Mouse (Mus musculus) brain, embryonic 18.5 days (tissue): Measurements from ENCODE around the gene Socs3.

Source experiments
- DNase-seq: peaks from one replicate; pipeline ENCODE4 v3.0.0-alpha.2; 2012; ENCODE audit warnings: low read depth, low spot score

Socs3 gene

DNA sequence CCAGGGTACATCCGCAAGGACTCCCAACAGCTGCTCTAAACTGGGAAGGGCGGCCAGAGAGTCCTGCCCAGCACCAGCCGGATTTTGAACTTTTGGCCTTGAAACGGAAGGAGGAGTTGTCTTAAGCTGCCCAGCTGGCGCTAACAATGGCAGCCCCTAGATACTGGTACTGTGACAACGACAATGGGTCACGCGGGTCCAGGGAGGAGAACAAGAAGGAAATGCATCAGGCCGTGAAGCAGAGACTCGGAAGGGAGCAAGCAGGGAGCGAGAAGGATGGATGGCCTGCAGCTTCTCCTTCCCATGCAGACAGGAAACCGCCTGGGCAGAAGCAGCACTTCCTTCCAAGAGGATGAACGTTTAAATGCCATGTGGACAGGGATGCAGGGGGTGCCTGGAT, 14.2 kb downstream of the Socs3 start:
- no peak for DNase-seq

DNA sequence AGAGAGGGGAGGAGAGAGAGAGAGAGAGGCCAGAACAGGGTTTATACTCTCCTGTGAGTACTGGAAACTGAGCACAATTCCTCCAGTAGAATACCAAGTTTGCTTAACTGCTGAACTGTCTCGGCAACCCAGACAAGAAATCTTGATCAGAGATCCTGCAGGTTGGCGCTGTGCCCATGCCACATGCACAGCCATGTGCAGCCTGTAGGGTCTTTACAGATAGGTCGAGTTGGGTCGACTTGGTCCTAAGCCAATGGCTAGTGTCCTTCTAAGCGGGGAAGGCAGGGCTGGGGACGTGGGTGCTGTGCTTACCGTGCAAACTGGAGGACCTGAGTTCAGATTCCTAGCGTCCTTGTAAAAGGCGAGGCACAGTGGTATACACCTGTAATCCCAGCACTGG, 15.0 kb downstream of the Socs3 start:
- no peak for DNase-seq

DNA sequence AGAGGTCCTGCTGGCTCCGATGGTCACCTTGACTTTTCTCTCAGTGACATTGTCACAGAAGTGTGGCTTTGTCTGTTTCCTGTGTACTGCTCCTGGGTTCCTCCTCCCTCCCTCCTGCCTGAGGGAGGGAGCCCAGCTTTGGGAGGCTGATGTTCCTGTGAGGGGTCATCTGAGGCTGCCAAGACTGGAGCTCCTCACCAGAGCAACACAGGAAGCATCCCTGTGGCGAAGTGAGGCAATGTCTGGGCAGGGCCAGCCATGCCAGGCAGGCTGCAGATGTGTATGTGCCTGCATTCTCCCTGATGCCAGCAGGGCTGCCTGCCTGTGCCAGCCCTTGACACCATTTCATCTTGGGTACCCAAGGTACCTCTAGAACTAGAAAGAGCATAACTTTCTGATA, 15.8 kb downstream of the Socs3 start:
- DNase-seq = no peak

DNA sequence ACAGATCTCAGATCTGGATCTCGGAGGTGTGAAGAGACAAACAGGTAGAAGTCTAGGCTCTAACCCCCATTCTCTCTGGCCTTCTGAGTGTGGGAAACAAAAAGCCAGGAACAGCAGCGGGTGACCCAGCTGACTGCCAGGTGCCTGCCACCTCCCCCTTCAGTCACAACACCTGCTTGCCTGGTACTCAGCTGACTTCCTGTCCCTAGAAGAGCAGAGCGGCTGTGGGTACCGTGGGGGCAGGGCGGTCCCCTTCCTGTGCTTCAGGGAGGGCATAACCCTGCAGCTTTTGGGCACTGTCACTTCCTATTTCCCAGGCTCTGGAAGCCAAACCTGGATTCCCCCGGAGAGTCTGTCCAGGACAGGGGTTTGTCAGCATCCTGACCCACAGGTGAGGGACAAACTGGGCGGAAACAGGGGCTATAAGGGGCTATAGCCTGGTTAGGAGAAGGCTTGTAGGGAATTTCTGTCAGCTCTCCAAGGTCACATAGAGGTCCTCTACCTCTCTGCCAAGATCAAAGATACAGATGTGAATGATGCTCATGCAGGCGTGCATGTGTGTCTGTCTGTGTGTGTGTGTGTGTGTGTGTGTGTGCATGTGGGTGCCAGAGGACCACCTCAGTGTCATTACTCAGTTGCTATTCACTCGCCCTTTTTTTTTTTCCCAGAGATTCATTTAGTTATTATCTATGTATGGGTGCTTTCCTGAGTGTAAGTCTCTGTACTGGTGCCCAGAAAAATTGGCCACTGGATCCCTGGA, 17.5 kb downstream of the Socs3 start:
- DNase-seq = no peak

DNA sequence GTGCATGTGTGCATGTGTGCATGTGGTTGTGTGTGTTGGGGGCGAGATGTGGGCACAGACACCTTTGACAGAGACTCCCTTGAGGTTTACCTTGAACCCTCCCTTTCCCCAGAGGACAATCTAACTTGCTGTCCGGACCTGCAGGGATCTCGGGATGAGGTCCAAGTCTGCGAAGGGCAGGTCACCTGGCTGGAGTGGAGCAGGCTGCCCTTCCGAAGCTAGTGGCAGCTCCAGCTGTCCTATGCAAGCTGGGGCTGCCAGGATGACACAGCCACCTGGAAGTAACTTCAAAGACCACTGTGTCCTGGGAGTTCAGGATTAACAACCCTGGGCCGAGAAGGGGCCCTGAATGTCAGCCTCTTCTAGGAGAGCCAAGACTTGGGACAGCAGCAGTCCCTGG, 18.5 kb downstream of the Socs3 start:
- DNase-seq = no peak

DNA sequence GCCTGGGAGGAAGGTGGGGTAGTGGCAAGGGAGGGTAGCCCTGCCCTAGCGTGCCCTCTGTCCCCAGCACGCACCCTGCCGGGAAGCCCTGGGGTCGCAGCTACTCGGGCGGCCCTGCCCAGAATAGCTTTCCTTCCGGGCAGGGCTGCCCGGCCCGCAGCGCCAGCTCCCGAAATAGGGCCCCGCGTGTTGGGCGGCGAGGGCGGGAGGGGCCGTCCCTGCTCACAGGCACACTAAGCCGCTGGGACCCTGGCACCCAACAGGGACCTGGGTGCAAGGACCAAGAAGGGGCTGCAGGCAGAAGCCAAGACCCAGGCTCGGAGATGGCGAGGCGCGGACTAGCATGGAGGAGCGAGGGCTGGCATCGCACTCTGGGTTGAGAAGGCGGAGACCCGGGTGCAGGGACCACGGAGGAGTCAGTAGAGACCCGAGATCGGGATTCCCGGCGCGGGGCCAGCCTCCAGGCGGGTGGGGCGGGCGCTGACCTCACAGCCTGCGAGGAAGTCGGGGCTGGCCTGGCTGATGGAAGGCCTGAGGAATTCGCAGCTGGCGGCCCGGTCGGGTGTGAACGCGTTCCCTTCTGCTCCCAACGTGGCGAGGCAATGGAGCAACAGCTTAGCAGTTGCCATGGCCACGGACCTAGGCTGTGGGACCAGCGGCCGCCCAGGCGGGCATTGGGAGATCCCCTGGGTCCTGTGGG, 20.3 kb downstream of the Socs3 start:
- DNase-seq = no peak

DNA sequence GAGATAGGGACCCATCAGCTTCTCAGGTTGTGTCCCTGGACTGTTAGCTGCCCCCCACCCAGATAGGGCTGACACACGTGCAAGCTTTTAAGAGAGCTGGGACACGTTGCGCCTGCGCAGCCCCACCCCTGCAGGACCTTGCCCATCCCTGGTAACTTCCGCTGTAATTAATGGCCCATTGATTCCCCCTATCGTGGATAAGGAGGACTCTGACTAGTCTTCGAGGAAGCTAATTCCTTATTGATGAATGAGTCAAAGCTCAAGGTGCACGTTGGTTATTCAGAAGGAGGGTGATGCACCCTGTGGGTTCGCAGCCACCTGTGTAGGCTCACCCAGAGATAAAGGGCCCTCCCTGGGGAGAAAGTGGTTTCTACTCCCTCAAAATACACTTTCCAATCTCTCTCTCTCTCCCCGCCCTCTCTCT, 22.8 kb downstream of the Socs3 start:
- DNase-seq = no peak

DNA sequence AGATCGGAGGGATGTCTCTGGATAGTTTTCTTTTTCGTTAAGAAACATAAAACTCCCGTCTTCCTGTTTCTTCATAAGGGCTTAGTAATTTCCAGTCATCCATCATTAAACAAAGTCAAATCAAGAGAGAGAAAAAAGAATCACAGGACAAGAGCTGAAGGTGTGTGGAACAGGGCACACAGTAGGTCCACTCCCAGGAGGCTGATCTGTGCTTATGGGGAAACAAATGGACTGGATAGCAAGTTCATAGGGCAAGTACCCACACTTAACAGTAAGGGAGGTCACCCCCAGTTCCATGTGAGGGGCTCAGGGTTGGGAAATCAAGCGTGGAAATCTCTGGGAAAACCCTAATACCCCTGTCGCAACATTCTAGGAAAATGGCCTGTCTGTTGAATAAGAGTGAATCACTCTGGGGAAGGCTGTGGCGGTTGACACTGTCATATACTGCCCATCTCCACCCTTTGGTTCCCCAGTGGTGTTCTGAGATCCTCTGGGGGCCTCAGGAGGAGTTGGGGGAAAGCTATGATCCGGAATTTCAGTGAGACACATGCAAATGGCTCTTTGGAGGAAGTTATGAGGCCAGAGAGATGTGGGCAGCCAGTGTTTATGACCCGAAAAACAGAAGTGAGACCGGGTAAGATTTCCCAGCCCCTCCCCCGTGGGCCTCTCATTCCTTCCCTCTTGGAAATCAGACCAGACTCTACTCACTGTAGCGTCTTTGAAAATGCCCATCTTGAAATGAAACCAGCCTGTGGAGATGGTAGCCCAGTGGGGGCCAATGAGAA, 23.5 kb downstream of the Socs3 start:
- no peak for DNase-seq

DNA sequence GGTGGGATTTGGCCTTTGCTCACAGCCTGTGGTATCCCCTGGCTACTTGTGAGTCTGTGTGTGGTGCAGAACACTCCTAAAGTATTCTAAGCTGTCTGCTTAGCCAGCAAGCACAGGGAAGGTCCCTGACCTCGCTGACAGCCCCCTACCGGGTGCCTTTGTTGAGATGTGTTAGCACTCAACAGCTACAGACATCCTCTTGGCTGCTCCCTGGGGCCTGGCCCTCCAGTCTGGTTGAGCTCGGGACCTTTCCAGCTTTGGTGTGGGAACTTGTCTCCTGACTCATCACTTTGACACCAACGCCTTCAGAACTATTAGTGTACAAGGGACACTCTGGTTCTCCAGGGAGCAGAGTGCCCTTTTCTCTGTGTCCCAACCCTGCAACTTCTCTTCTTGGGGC, 28.0 kb downstream of the Socs3 start:
- DNase-seq = no peak

DNA sequence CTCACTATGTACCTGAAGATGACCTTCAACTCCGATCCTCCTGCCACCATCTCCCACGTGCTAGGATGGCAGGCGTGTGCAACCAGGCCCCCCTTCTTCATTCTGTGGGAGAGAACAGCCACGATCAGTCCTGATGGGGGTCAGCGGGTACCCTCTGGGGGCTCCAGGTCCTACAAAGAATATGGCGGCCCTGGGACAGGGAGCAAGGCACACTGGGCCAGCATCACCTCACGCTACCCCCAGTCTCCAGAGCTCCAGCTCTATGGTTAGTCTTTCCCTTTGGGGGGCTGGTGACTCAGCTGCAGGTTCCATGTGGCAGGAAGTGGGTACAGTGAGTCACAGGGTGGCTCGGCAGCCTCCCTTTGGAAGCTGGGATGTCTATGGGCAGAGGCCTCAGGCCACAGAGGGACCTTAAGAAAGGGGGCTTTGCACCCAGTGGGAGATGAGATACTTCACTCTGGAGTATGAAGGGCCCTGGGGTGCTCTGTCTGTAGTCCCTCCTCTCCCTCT, 28.5 kb downstream of the Socs3 start:
- no peak for DNase-seq

DNA sequence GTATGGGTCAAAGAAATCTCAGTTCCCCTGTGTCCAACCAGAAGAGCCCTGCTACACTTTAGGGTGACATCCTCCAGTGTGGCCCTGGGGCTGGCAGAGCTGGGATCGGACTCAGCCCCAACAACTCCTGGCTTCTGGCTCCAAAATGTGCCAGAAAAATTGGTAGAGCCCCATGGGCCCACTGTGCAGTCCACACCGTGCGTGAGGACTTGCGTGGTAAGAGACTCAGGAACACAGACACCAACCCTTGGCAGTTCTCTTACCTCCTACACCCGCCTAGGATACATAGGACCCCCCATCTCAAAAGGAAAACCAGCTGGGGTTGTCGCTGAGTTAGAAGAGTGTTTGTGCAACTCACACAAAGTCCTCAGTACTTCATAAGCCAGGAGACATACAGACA, 29.0 kb downstream of the Socs3 start:
- no peak for DNase-seq

DNA sequence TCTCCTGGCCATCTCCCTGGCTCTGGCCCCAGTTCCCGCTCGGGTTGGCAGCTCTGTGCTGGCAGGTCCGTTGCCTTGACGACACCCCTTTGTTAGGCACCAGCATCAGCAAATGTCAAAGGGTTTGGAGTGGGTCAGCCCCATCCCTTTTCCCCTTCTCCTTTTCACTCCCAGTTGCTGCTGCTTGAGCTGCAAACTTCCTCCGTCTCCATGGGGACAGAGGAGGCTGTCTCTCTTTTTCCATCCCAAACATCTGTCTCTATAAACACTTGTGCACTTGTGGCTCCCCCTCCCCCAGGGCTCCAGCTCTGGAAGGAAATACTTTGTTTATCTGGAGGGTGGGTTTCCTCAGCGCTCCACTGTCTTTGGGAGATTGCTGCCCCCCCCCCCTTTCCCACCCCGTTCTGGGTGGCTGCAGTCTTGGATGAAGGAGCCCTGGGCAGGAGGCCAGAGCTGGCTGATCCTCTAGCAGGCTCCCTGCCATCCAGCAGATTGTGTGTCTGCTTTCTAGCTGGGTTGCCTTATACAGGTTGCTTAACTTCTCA, 30.0 kb downstream of the Socs3 start:
- peak; percentile 71 for DNase-seq

DNA sequence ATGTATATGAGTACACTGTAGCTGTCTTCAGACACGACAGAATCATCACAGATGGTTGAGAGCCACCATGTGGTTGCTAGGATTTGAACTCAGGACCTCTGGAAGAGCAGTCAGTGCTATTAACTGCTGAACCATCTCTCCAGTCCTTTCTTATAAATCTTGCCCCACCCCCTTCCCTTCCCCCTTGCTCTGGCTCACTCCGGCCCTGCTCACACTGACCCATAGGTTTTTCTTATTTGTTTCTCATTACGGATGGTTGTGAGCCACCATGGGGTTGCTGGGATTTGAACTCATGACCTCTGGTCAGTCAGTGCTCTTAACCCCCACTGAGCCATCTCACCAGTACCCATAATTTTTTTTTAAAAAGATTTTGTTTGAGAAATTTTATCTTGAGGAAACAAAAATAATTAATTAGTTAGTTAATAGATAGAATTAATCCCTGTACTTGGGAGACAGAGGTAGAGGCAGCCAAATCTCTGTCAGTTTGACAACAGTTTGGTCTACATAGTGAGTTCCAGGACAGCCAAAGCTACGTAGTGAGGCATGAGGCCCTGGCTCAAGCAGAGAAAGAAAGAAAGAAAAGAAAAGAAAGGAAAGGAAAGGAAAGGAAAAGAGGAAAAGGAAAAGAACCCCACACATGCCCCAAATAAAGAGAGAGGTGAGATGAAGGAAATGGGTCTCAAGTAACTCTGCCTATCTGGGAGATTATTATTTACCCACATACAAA, 30.7 kb downstream of the Socs3 start:
- no peak for DNase-seq

DNA sequence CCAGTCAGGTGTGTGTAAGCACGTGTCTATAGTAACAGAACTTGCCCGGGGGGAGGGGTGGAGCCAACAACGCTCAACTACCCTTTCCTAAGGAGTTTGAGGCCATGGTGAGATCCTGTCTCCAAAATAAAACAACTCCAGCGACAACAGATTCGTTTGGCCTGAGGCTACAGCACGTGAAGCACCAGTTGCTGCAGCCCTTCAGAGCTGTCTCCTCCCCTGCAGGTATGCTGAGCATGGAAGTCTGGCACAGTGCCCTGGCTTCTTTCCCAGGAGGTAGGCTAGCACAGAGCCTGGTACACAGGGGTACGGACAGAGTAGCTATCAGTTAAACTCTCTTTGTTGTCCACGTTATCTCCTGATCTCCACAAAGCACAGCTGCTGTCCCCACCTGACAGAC, 33.6 kb downstream of the Socs3 start:
- DNase-seq = no peak

DNA sequence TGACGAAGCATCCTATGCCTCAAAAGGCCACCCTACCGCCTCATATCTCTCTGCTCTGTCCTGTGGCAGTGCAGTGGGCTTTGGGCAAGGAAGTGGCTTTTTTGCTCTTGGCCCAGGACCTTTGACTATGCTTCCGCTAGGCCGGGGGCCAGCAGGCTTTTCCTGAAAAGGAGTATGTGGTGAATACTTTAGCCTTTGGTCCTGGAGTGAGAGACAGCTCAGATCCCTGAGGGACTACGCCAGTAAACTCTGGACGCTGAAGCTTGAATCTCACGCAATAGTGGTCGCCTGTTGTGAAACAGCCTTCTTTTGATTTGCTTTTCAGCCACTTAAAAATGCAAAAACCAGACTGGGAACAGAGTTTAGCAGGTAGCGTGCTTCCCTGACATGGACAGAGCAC, 34.2 kb downstream of the Socs3 start:
- no peak for DNase-seq

DNA sequence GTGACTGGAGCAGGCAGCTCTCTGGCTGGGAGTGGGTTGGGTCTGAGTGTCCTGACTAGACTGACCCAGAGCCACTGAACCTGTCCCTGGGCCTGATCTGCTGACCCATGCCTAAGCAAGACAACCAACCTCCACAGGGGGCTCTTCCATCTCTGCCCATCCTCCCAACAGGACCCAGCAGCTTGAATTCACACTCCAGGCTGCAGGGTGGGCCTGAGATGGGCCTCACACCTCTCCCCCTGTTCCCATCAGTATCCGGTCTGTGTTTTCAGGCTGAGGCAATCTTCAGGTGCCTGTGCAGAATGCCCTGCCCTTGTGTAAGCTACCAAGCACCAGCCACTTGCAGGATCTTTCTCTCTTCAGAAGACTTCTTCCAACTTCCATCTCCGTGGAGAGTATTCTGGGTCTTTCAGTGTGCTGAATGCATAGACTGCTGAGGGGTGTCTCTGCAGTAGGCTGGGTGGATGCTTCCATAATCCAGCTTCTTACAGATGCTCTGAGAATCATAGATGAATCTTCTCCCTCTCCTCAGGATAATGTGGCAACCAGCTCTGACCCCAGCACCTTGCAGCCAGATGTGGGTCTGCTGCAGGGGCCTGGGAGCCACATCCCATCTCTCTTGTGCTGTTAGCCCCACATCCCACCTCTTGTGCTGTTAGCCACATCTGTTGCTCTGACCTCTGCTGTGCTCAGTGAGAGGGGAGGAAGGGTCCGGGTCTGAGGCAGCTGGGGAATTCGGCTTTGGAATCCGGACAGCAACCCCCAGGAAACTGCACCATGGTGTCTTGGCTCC, 35.1 kb downstream of the Socs3 start:
- no peak for DNase-seq

DNA sequence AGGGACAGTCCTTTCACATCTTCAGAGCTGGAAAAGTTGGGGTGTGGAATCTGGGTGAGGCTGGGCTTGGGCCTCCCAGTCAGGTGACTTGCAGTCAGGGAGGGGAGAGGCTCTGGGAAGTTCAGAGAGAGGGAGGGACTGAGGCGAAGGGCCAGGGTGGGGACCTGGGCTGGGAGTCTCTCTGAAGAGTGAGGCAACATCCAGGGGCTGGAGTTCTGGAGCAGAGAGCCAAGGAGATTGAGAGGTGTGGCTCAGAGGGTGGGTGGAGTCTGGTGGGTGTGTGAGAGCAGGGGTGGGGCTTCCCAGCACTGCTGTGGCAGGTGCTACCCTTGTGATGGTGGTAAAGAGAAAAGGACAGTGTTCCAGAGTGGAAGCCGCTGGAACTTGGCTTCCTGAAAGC, 35.7 kb downstream of the Socs3 start:
- no peak for DNase-seq

DNA sequence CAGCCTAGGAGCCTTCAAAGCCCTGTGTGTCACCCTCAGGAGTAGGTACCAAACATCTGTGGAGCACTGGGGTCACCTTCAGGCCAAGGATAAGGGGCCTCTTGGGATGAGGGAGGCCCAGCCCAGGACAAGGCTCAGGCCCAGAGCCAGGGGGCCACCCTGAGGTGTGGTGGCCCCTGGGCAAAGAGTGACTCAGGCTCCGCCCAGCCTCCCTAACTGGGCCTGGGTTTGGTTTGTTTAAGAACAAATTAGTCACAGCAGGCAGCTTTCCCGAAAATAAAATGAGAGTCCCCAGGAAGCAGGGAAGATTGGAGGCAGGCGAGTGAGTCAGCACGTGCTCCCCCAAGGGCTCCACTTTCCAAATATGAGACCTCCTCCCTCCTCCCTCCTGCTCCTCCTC, 37.7 kb downstream of the Socs3 start:
- no peak for DNase-seq

DNA sequence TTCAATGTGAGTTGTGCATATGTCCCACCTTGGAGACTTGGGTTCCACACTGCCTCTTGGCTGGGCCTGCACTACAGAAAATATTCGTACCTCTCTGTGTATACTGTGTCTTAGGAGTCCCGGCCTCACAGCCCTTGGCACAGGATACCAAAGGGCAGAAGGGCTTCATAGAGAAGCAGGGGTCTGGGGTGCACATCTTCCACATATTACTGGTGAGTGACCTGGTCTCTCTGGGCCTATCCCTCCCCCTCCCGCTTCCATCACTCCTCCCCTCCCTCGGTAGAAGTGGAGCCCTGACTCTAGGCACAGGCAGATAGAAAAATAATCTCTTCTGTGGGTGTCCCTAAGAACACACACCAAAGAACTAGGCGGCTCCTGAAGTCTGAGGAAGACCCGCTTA, 38.3 kb downstream of the Socs3 start:
- no peak for DNase-seq

DNA sequence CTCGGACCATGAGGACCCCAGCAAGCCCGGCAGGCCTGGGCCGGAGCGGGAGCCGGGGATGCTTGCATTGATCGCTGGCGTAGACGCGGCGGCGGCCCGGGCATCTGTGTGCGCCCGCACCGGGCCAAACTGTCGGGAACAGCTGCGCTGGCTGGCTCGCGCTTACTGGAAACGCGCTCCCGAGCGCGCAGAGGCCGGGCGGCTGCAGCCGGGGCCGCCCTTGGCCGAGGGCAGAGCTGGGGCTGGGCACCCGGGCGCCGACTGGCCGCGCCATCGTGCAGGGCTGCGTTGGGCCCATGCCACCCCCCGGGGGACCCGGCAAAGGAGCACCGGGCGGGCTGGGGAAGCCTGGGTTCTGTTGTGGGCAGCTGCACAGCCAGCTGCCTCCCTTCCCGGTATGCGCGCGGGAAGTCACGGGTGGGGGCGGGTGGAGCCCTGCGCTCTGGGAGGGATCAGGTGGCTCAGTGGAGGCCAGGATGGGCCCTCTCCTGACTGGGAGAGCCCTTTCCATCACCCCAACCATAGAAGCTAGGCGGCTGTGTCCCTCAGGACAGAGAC, 39.0 kb downstream of the Socs3 start:
- no peak for DNase-seq
